Mouse (Mus musculus): ENCODE data around the gene Catspere2. TPM values are rescaled to one million over a fixed set of nuclear protein-coding genes. Genes with fewer than 3 reads are reported as not detected.

The Catspere2 gene
- 1.6 and 1.9 TPM in 2 replicates for polyA plus RNA-seq (2021; fragmentation: Nextera tagmentation)
- long read RNA-seq, experiment 1, partial matches to known transcripts: 2 of 42 reads
- long read RNA-seq, experiment 1, other reads (novel, unspliced or antisense): 40 of 42 reads
- long read RNA-seq, experiment 2, partial matches to known transcripts: 1 of 11 reads
- long read RNA-seq, experiment 2, other reads (novel, unspliced or antisense): 10 of 11 reads

GRCm38 (mm10) chr1:177983024-177983450 lies at the start of gene Catspere2:
TSS of gene Catspere2 (plus strand) at chr1:177983423.

DNA sequence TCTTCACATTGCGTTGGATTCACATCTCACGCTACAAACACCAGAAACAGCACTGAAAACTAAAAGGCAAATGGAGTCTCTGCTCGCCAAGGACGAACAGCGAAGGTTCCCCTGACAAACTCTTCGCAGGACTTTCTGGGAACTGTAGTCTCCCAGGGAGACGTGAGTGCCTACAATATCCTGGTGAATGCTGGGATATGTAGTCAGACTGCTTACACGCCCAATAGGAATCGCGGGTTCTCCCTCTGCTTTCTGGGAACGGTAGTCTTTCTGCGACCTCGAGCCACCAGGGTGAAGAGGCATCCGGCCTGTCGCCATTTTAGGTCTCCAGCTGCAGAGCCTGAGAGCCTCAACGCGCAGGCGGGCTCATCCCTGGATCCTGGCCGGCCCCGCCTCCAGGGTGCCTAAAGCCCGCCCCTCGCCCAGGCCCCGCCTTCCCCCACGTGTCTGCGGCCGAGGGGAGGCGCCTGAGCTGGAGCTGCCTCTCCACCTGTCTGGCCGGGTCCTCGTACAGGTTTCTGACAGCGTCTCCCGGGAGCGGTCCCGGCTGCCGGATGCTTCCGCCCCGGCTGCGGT lies 204.1 kb downstream of the Catspere2 start, which contains the start of gene Desi2:
Gene Desi2 (plus strand): TSS at position 202 of the 576 bp plus-strand sequence.

Other genes with a start within 250 kb of the Catspere2 start
- gene Adss, start 186.9 kb upstream of the Catspere2 start, polyA plus RNA-seq (2021; fragmentation: Nextera tagmentation): 41.5 and 42.5 TPM in 2 replicates
- gene Desi2, start 204.0 kb downstream of the Catspere2 start, polyA plus RNA-seq (2021; fragmentation: Nextera tagmentation): 2.7 and 12.8 TPM in 2 replicates

All from left cerebral cortex, adult 6 months (tissue).